Mouse (Mus musculus): Measurements from ENCODE around the gene Cdk14. TPM values are rescaled to one million over a fixed set of nuclear protein-coding genes. Genes with fewer than 3 reads are reported as not detected.

The Cdk14 gene
- total RNA-seq, 2 experiments from 2014 or later: 0.11 to 0.23 TPM

Other genes with a start within 250 kb of the Cdk14 start
- not detected in 2 replicates for gene 1700015F17Rik, start 58.8 kb upstream of the Cdk14 start, total RNA-seq (2014; fragmentation: Nextera tagmentation)
- gene 1700015F17Rik, start 58.8 kb upstream of the Cdk14 start, total RNA-seq (2017): not detected in 2 replicates
- 0.52 and 2.0 TPM in 2 replicates for gene Cldn12, start 94.6 kb upstream of the Cdk14 start, total RNA-seq (2014; fragmentation: Nextera tagmentation)
- 1.6 and 3.4 TPM in 2 replicates for gene Cldn12, start 94.6 kb upstream of the Cdk14 start, total RNA-seq (2017)
- gene Gtpbp10, start 139.2 kb upstream of the Cdk14 start, total RNA-seq (2014; fragmentation: Nextera tagmentation): 23.4 and 29.9 TPM in 2 replicates
- gene Gtpbp10, start 139.2 kb upstream of the Cdk14 start, total RNA-seq (2017): 28.9 and 49.6 TPM in 2 replicates
- gene Gm8773, start 153.5 kb upstream of the Cdk14 start, total RNA-seq (2014; fragmentation: Nextera tagmentation): not detected in 2 replicates
- not detected in 2 replicates for gene Gm8773, start 153.5 kb upstream of the Cdk14 start, total RNA-seq (2017)
- gene Cfap69, start 243.9 kb upstream of the Cdk14 start, total RNA-seq (2014; fragmentation: Nextera tagmentation): not detected in 2 replicates
- not detected in 2 replicates for gene Cfap69, start 243.9 kb upstream of the Cdk14 start, total RNA-seq (2017)

All from megakaryocyte-erythroid progenitor cell, adult 5-6 weeks (primary cell).